Mouse (Mus musculus) mature B cell (primary cell): Measurements from ENCODE around the gene Smim12.

ENCODE experiments used
- in situ Hi-C: fragments of 300-500 bp; cut with MboI; formaldehyde crosslinking; loops from 2 replicates; pipeline ENCODE4 v1.14.3; 2019

The Smim12 gene

GRCm38 (mm10) chr4:127235742-127236487 lies 7.7 kb upstream of the Smim12 start:
- in situ Hi-C loops = no loop called here

- in situ Hi-C loops = no loop called here
These were observed 7.0 kb upstream of the Smim12 start for GRCm38 (mm10) chr4:127236631-127237030.

- in situ Hi-C loops = no loop called here
These were observed 6.3 kb upstream of the Smim12 start for GRCm38 (mm10) chr4:127237271-127237670.

GRCm38 (mm10) chr4:127242696-127243095 lies 888 bp upstream of the Smim12 start:
- in situ Hi-C loops = no loop called here

- in situ Hi-C loops = no loop called here
These were observed 369 bp downstream of the Smim12 start for GRCm38 (mm10) chr4:127243953-127244352.

GRCm38 (mm10) chr4:127249701-127250349 lies 6.2 kb downstream of the Smim12 start:
- in situ Hi-C loops = no loop called here

GRCm38 (mm10) chr4:127251963-127252585 lies 8.5 kb downstream of the Smim12 start:
- in situ Hi-C loops = no loop called here

GRCm38 (mm10) chr4:127256739-127257138 lies 13.2 kb downstream of the Smim12 start:
- in situ Hi-C loops = no loop called here

GRCm38 (mm10) chr4:127258186-127258897 lies 14.8 kb downstream of the Smim12 start:
- in situ Hi-C loops = no loop called here

GRCm38 (mm10) chr4:127261601-127262000 lies 18.0 kb downstream of the Smim12 start:
- in situ Hi-C loops = no loop called here

- in situ Hi-C loops = no loop called here
These were observed 20.0 kb downstream of the Smim12 start for GRCm38 (mm10) chr4:127263438-127264182.

- in situ Hi-C loops = no loop called here
These were observed 20.6 kb downstream of the Smim12 start for GRCm38 (mm10) chr4:127264183-127264554.

- in situ Hi-C loops = no loop called here
These were observed 34.9 kb downstream of the Smim12 start for GRCm38 (mm10) chr4:127278451-127279001.

GRCm38 (mm10) chr4:127279241-127279640 lies 35.7 kb downstream of the Smim12 start:
- in situ Hi-C loops = no loop called here

GRCm38 (mm10) chr4:127286907-127287306 lies 43.3 kb downstream of the Smim12 start:
- in situ Hi-C loops = no loop called here

- in situ Hi-C loops = no loop called here
These were observed 45.5 kb downstream of the Smim12 start for GRCm38 (mm10) chr4:127289039-127289548.

GRCm38 (mm10) chr4:127292631-127293030 lies 49.0 kb downstream of the Smim12 start:
- in situ Hi-C loops = no loop called here
